Mouse (Mus musculus): ENCODE data around the gene Cdc26. TPM values are rescaled to one million over a fixed set of nuclear protein-coding genes. Genes with fewer than 3 reads are reported as not detected.

Cdc26 gene
- polyA plus RNA-seq, 1 experiment = 54.3 TPM

DNA sequence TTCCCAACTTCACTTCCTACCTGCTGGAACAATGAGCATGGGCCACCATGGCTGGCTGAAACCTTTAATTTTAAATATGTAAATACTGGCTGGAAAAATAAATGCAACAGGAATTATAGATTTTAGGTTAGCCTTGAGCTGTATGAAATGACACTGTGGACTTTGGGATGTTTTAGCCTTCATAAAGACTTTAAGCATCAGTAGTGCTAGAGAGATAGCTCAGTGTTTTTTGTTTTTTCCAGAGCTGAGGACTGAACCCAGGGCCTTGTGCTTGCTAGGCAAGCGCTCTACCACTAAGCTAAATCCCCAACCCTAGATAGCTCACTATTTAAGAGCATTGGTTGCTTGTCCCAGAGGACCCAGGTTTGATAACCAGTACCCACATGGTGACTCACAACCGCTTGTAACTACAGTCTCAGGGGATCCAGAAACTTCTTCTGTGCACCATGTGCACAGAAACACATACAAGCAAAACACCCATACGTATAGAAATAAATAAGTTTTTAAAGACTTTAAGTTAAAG, 28.9 kb upstream of the Cdc26 start:
- 97% methylated on average over 3 of the region's 3 CpGs for WGBS

DNA sequence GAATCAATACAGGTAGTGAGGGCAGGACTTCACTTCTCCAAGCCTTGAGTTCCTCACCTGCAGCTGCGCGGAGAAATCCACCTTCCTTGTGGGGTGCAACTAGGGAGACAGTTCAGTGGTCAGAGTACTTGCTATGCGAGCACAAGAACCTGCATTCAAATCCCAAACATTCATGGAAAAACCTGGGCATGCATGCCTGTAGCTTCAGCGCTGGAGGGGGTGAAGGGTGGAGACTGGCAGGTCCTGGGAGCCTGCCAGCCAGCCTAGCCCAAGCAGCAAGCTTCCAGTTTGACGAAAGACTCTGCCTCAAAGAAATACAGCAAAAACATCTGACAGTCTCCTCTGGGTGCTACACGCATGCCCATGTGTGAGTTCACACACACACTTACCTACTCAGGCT, 26.6 kb upstream of the Cdc26 start, which contains the start of gene Rnf183:
TSS of gene Rnf183 (minus strand) at position 172 of the 400 bp plus-strand sequence.
- Histone ChIP-seq H3K27ac (ENCODE audit: control insufficient read depth, insufficient read depth, low read length) (no peak within 1 kb of the TSS), H3K27me3 (ENCODE audit: control insufficient read depth, insufficient read depth, low read length) (no peaks in the 10 kb centered on the region), H3K4me3 (ENCODE audit: control insufficient read depth, insufficient read depth, low read length) (no peak within 1 kb of the TSS), H3K36me3 (ENCODE audit: control insufficient read depth, insufficient read depth, low read length) (no peaks in the 10 kb centered on the region), H3K4me1 (replicated peaks; ENCODE audit: control insufficient read depth, insufficient read depth, low read length) (no peaks in the 10 kb centered on the region)
- DNase-seq = no peak
- TF ChIP-seq POLR2A (IDR thresholded peaks at IDR 0.05; ENCODE audit: control insufficient read depth, extremely low read depth, insufficient read depth, low read length, poor library complexity) = no peak
- TF ChIP-seq CTCF (IDR thresholded peaks at IDR 0.05; ENCODE audit: borderline replicate concordance, control insufficient read depth, extremely low read depth, insufficient read depth, low read length, poor library complexity) = no peak
- 93% methylated on average over 6 of the region's 6 CpGs for WGBS

More for the DNA sequence above, 28.9 kb upstream of the Cdc26 start:
- Histone ChIP-seq H3K27ac (ENCODE audit: control insufficient read depth, insufficient read depth, low read length) (no peak overlapping the region), H3K4me1 (replicated peaks; ENCODE audit: control insufficient read depth, insufficient read depth, low read length) (no peaks in the 10 kb centered on the region), H3K27me3 (ENCODE audit: control insufficient read depth, insufficient read depth, low read length) (no peaks in the 10 kb centered on the region), H3K4me3 (ENCODE audit: control insufficient read depth, insufficient read depth, low read length) (no peak overlapping the region), H3K36me3 (ENCODE audit: control insufficient read depth, insufficient read depth, low read length) (no peaks in the 10 kb centered on the region)
- no peak for DNase-seq
- no peak for TF ChIP-seq CTCF (IDR thresholded peaks at IDR 0.05; ENCODE audit: borderline replicate concordance, control insufficient read depth, extremely low read depth, insufficient read depth, low read length, poor library complexity)
- TF ChIP-seq POLR2A (IDR thresholded peaks at IDR 0.05; ENCODE audit: control insufficient read depth, extremely low read depth, insufficient read depth, low read length, poor library complexity) = no peak

DNA sequence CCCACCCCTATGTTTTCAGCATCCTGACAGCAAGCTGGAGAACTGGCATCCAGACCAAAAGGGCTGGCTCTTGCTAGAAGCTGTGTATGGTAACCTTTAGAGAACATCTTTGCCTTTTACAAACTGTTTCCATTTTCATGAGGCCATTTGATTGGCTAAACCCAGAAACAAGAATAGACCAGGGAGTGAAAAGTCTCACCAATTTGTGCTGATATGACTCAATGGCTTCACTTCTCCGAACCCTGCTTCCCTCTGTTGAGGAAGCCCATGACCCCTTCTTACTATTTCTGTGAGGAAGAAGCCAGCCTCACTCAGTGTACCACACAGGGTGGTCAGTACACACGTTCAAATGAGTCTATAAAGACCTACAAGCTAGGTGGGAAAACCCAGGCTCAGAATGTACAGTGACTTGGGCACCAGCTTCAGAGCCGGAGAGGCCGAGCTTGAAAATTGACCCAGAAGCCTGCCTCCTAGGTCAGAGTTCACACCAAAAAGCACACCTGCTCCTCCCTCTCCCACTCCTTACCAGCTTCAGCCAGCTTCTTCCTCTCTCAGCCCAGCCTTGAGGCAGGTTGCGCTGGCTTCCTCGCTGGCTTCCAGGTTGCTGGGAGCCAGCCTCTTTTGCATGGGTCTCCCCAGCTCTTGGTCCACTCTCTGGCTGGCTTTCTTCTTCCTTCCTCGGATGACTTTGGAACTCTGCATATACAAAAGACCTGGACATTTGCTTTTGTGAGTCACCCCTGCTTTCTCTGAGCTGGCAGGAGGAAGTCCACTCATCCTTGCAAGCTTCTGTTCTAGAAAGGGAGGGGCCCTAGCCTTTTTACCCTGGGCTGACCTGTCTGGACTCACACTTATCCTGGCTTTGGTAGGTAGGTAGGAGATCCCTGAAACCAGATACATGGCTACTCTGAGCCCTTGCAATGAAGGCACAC, 25.8 kb upstream of the Cdc26 start:
- H3K4me3 ChIP-seq (ENCODE audit: control insufficient read depth, insufficient read depth, low read length) = no peak overlapping the region
- no peaks in the 10 kb centered on the region for H3K4me1 ChIP-seq (replicated peaks; ENCODE audit: control insufficient read depth, insufficient read depth, low read length)
- no peak overlapping the region for H3K27ac ChIP-seq (ENCODE audit: control insufficient read depth, insufficient read depth, low read length)
- TF ChIP-seq POLR2A (IDR thresholded peaks at IDR 0.05; ENCODE audit: control insufficient read depth, extremely low read depth, insufficient read depth, low read length, poor library complexity) (no peak), CTCF (IDR thresholded peaks at IDR 0.05; ENCODE audit: borderline replicate concordance, control insufficient read depth, extremely low read depth, insufficient read depth, low read length, poor library complexity) (no peak)
- H3K27me3 ChIP-seq (ENCODE audit: control insufficient read depth, insufficient read depth, low read length) = no peaks in the 10 kb centered on the region
- DNase-seq = no peak
- H3K36me3 ChIP-seq (ENCODE audit: control insufficient read depth, insufficient read depth, low read length) = no peaks in the 10 kb centered on the region
- 85% methylated on average over 7 of the region's 7 CpGs for WGBS

DNA sequence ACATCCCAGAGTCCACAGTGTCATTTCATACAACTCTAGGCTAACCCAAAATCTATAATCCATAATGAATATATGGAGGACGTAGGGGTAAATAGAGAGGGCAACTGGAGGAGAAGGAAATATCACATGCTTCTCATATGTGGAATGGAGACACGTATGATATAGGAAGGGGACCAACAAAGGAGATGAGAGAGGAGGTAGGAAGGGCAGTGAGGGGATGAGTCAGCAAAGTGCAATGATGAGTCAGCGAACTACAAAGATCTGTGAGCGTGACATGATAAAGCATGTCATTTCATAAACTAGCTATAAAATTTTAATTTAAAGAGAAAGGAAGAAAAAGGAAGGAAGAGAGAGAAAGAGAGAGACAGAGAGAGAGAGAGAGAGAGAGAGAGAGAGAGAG, 23.1 kb upstream of the Cdc26 start:
- WGBS = 62% methylated on average over 4 of the region's 4 CpGs
- no peak for DNase-seq
- Histone ChIP-seq H3K4me1 (replicated peaks; ENCODE audit: control insufficient read depth, insufficient read depth, low read length) (no peaks in the 10 kb centered on the region), H3K27ac (ENCODE audit: control insufficient read depth, insufficient read depth, low read length) (no peak overlapping the region), H3K4me3 (ENCODE audit: control insufficient read depth, insufficient read depth, low read length) (no peak overlapping the region), H3K27me3 (ENCODE audit: control insufficient read depth, insufficient read depth, low read length) (no peaks in the 10 kb centered on the region; the same call in 1 of the 2 replicates), H3K36me3 (ENCODE audit: control insufficient read depth, insufficient read depth, low read length) (no peaks in the 10 kb centered on the region)
- no peak for TF ChIP-seq CTCF (IDR thresholded peaks at IDR 0.05; ENCODE audit: borderline replicate concordance, control insufficient read depth, extremely low read depth, insufficient read depth, low read length, poor library complexity)
- no peak for TF ChIP-seq POLR2A (IDR thresholded peaks at IDR 0.05; ENCODE audit: control insufficient read depth, extremely low read depth, insufficient read depth, low read length, poor library complexity)

DNA sequence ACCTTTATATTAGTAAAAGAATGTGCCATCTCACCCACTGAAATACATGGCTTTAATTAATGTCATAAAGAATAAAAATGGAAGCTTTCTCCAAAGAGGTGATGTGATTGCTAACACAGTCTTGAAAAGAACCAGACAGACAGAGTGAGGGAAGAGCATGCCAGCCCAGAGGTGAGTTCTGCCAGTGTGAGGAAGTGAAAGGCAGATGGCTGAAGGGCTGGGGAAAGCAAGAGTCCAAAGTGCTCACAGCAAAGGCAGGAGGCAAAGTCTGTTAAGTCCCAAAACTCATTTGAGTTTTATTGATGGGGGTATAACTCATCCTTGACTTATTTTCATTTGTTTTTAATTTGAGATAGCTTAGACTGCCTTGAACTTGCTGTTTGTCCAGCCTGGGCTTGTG, 22.2 kb upstream of the Cdc26 start:
- TF ChIP-seq POLR2A (IDR thresholded peaks at IDR 0.05; ENCODE audit: control insufficient read depth, extremely low read depth, insufficient read depth, low read length, poor library complexity) = no peak
- Histone ChIP-seq H3K27ac (ENCODE audit: control insufficient read depth, insufficient read depth, low read length) (no peak overlapping the region), H3K27me3 (ENCODE audit: control insufficient read depth, insufficient read depth, low read length) (no peaks in the 10 kb centered on the region; the same call in 1 of the 2 replicates), H3K4me3 (ENCODE audit: control insufficient read depth, insufficient read depth, low read length) (no peak overlapping the region), H3K36me3 (ENCODE audit: control insufficient read depth, insufficient read depth, low read length) (no peaks in the 10 kb centered on the region), H3K4me1 (replicated peaks; ENCODE audit: control insufficient read depth, insufficient read depth, low read length) (no peaks in the 10 kb centered on the region)
- DNase-seq = no peak

DNA sequence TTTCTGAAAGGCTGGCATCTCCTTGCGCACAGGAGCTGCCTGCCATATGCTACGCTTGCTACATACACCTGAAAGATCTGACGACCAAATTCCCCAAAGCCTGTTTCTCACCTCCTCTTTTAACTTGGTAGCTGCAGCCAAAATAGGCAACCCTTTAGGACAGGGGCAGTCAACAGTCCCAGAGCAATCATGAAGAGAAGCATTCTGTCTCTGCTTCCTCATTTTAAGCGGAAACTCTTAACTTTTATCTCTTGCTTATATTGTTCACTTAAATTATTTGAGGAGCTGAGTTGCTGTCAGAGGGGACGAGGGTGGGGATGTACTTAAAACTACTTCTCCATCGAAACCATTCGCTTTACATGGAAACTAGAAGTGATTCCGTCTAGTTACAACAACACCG, 21.2 kb upstream of the Cdc26 start:
- 93% methylated on average over 9 of the region's 9 CpGs for WGBS

More for the DNA sequence above, 21.2 kb upstream of the Cdc26 start:
- no peak overlapping the region for H3K4me3 ChIP-seq (ENCODE audit: control insufficient read depth, insufficient read depth, low read length)
- H3K4me1 ChIP-seq (replicated peaks; ENCODE audit: control insufficient read depth, insufficient read depth, low read length) = no peaks in the 10 kb centered on the region
- no peak for TF ChIP-seq POLR2A (IDR thresholded peaks at IDR 0.05; ENCODE audit: control insufficient read depth, extremely low read depth, insufficient read depth, low read length, poor library complexity)
- no peak for TF ChIP-seq CTCF (IDR thresholded peaks at IDR 0.05; ENCODE audit: borderline replicate concordance, control insufficient read depth, extremely low read depth, insufficient read depth, low read length, poor library complexity)
- DNase-seq = no peak
- no peak overlapping the region for H3K27ac ChIP-seq (ENCODE audit: control insufficient read depth, insufficient read depth, low read length)
- H3K27me3 ChIP-seq (ENCODE audit: control insufficient read depth, insufficient read depth, low read length) = no peaks in the 10 kb centered on the region; the same call in 1 of the 2 replicates
- peaks cover 4% of the 10 kb centered on the region; the same call in 1 of the 2 replicates for H3K36me3 ChIP-seq (ENCODE audit: control insufficient read depth, insufficient read depth, low read length)

All from thymus, adult 2 months (tissue).